Mouse (Mus musculus) heart, postnatal 4 days (tissue): ENCODE data around the gene Slc9a6. TPM values are rescaled to one million over a fixed set of nuclear protein-coding genes. Genes with fewer than 3 reads are reported as not detected.

Experiments used
- DNase-seq: peaks from one replicate; pipeline ENCODE4 v3.0.0; 2021
- total RNA-seq, 2 experiments: library from RNA; stranded (reverse); gene quantifications; 2 replicates each; pipeline ENCODE4 v1.2.3; 2021

The Slc9a6 gene
- total RNA-seq: 10 to 100 TPM; 16.4 to 18.2 TPM

DNA sequence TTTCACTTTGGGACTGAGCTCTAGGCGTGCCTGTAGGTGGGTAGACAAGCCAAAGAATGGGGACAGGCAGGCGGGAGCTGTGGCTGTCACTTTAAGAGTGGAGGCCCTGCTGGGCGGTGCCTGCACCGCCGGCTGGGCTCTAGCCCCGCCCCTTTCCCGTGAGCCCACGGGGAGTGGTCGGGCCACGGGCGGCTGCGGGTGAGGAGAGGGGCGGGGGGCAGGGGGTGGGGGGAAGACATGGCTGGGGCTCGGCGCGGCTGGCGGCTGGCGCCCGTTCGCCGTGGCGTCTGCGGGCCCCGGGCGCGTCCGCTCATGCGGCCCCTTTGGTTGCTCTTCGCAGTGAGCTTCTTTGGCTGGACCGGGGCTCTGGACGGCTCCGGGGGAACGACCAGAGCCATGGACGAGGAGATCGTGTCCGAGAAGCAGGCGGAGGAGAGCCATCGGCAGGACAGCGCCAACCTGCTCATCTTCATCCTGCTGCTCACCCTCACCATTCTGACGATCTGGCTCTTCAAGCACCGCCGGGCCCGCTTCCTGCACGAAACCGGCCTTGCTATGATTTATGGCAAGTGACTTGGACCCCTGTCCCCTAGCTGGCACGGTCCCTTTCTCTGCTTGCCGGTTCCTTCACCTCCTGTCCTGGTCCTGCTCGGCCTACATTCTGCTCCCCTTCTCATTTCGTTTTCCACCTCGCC lies at the start of gene Slc9a6:
TSS of gene Slc9a6 (plus strand) at position 135 of the 695 bp plus-strand sequence.
- DNase-seq: peak; percentile 80

DNA sequence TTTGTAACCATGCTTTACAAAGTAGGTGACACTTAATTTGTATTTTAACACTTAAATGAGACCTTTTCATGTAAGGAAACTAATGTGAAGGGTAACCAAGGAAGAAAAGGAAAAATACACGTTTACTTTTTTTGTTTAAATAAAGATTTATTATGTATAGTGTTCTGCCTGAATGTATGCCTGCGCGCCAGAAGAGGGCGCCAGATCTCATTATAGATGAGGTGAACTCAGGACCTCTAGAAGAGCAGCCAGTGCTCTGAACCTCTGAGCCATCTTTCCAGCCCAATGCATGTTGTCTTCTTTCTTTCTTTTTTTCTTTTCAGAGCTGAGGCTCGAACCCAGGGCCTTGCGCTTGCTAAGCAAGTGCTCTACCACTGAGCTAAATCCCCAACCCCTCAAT lies 37.1 kb upstream of the Slc9a6 start:
- DNase-seq: peak; percentile 11

DNA sequence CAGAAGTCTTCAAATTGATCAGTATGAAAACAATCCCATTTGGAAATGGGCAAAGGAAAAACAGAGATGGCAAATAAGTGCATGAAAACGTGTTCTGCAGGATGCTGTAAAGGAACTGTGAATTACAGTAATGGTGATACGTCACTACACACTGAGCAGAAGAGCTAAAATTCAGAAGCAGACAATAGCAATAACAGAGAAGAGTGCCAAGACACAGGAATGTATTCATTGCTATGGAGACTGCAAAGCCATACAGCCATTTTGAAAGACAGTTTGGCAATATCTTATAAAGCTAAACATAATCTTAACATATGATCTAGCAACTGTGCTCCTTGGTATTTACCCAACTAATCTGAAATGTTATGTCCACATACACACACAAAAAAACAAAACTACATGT lies 31.4 kb upstream of the Slc9a6 start:
- no peak for DNase-seq

DNA sequence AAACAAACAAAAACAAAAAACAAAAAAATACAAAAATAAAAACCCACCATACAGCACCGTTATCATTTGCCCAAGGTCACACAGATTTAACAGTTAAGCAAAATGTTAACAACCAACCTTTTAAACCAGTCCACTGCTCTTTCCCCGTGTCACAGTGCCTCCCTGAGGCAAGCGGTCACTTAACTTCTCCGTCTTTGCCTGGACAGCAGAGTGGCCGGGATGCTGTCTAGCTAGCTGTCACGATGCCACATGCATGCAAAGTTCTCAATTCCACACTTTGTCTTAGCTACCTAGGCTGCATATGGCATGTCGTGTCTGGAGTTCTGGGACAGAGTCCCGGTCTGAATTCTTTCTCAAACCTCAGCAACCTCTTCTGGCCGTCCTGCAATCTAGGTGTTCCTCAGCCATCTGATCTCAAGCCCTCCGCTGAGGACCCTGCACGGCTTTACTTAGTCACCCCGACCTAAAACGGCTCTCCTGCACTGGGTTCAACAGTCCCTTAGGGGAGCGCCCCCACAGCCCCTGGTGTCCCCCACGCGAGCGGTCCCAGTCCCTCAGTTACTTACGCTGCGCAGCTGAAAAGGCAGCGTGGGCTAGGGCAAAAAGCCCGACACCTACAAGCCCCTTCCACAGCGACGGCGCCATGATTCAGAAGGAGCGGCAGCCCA lies 12.2 kb upstream of the Slc9a6 start:
- peak; percentile 22 for DNase-seq

DNA sequence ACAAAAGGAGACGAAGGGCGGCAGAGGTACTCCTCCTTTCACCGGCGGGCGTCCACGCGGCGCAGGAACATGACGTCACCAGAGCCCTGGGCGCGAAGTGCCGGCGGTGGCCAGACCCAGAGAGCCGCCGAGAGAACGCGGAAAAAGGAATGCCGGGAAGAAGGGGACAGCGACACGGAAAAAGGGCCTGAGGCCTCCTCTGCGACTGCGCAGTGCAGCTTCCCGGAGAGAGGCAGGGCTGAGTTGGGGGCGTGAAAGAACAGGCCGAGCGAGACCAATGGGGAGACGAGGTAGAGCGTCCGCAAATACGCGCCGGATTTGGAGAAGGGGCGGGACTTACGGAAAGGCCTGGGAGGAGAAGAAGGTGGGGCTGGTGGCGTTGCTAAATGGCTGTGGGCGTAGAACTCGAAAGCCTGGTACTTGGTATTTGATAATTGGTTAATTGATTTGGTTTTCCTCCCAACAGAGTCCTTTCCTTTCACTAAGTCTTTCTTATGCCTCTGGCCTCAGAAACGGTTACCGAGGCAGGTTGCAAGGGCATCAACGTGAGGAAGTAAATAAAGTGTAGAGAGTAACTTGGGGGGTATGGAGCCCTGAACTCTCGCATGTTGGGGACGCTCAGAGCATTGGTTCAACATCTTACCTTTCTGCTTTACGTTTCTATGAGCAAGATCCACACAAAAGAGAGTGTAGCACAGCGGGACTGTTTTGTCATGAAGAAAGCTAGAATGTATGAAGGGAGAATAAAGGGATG lies 11.5 kb upstream of the Slc9a6 start, which contains the start of gene Mmgt1:
TSS of gene Mmgt1 (minus strand) at position 183 of the 754 bp plus-strand sequence.
- peak; percentile 92 for DNase-seq

DNA sequence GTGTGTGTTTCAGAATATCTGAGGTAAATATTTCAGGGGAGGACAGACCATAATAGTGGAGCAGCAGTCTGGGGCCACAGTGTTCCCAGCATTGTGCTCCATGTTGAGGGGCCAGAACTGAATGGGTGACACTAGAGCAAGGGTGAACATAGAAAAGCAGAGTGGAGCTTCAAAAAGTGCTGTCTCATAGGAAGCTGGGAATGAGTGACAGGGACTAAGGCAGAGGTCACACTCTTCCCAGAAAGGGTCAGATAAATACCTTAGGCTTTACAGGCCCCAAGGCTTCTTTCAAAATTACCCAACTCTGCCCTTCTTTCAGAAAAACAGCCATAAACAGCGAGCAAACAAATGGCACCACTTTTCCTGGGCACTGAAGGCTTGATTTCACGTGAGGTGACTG lies 3.0 kb upstream of the Slc9a6 start:
- no peak for DNase-seq

DNA sequence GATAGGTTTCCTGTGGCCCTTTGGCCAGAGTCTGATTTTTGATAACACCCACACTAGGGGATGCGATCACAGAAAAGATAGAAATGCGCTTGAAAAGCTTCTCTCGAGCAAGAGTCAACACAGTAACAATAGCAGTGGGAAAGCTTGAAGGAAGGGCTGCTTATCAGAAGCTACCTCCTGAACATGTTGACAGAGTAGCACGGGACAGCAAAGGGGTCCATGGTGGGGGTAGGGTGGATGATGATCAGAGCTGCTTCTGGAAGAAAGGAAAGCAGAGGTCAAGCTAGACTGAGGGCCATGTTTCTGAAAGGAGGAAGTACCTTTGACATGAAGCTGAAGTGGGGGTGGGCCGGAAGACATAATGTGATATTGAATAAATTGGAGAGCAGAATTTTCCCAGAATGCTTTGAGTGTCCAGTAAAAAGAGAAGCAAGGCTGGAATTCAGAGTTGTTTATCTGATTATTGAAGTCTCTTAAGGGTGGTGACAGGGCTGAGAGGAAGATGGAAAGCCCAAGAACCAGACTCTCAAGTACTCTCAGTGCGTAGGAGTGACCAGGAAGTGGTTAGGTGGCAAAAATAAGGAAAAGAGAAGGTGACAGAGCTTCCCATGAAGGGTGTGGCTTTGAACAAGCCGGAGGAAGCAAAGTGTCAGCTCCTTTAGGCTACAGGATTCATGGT lies 2.4 kb upstream of the Slc9a6 start:
- no peak for DNase-seq

DNA sequence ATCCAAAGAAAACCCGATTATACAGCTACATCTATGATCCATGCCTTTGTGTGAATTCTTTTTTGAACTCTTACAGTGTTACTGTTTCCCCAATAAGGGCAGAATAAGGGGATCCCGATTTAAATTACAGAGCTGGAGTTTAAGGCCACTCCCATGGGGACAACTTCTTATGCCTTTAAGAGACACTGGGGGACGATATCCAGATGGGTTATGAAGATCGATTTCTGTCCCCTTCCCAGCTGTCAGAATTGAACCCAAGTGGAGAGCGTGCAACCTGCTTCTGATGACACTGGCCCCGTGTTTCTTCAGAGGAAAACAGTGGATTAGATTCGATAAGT lies 303 bp upstream of the Slc9a6 start:
- no peak for DNase-seq

DNA sequence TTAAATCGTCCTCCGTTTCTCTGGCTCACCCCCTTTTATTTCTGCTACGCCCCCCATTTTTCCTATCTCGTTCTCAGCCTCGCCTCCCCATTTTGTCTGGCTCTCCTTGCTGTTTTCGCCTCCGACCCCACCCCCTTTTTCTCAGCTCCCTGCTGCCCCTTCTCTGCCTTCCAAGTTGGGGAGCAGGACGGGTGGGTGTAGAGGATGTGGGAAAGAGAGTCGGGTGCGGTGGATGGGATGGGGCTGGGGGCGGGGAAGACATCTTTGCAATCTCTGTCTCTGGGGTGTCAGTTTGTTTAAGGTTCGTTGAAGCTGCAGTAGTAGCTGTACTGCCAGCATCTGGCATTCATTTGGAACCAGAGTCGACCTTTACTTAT lies 749 bp downstream of the Slc9a6 start:
- no peak for DNase-seq

DNA sequence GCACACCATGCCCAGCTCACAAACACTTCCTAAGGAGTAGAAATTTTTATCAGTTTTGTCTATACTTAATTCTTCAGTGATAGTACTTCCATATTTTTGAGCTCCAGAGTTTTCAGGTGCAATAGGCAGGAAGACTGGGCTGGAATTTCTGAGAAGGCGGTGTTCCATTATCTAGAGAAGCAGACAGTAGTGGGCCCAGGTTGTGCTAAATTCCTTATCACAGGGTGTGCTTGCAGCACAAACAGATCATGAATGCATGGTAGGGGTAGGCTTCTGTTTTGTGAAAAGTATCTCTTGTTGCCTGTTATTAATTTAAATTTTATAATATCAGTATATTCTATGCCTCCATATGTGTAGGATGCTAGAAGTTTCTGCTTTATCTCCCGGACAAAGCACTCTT lies 5.7 kb downstream of the Slc9a6 start:
- DNase-seq: no peak

DNA sequence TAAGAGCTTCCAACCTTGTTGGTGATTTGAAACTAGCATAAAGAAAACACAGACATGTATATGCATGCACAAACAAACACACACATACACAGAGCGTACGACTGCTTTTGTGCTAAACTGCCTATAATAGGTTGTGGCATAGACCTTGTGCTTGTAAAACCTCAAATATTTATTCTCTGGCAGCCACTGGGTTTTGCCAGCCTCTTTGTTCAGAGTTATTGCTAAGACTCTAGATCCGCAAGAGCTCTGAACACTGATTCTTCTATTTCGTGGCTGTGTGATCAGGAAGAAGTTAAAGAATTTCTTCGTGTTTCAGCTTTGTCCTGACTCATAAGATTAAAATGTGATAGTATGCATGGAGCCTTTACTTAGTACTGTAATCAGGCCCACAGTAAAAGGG lies 26.6 kb downstream of the Slc9a6 start:
- DNase-seq: no peak

DNA sequence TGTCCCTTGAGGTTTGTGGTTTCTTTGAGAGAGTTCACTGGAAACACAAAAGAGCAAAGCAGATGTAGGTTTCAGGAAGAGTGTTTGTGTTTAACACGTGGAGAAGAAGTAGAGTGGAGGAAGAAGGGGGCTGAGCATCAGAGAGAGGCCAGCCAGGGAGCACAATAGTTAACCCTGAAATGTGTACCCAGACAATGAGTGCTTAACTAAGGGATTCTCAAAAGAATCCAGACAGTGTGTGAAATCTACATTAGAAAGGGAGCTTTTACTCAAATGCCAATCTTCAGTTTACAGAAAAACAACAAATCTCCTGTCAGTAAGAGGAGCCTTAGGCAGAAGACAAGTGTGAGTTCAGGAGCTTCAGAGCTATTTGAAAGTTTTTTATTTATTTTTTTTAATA lies 30.5 kb downstream of the Slc9a6 start:
- no peak for DNase-seq

DNA sequence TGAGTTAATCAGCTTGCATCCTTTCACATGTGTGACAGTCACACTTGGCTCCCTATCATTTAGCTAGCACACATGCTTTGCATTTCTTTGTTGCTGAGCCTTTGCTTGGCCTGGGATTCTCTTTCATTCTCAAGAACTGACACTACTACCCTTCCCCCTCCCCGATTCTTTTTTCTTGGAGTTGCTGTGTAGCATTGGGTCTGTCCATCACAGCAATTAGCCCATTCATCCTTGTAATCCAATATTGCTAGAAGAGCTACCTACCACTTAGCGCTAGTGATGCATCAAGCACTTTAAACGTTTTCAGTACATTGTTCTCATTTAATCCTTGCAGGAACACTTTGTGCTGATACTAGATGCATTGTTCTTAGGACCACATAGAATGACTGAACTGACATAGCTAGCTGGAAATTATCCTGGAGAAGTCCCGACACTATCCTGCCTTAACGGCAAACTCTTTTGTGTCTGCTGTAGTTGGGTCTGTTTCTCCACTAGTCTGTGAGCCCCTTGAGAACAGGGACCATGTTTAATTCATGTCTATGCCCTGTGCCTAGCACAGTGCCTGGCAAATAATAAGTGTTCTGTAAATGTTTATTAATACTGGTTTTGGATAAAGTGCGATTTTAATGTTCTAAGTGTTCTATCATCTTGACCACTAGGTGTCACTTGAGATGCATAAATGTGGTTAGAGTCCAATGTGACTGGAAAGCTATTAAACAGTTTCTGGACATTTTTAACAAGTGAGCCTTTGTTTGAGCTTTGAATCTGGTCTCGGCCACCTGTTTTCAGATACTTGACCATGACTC lies 40.2 kb downstream of the Slc9a6 start:
- DNase-seq: no peak

DNA sequence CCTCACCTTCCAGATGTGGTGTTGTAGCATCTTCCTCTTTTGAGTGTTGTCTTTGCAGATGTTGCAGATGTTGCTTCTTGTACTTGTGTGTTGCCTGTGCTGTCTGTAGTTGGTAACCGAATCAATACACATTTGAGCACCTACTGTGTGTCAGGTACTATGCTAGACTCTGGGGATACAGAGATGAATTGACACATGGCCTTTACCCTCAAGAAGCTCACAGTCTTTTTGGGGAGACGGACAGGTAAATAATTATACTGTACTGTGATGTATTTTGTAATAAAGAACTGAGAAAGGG lies 40.7 kb downstream of the Slc9a6 start:
- no peak for DNase-seq

DNA sequence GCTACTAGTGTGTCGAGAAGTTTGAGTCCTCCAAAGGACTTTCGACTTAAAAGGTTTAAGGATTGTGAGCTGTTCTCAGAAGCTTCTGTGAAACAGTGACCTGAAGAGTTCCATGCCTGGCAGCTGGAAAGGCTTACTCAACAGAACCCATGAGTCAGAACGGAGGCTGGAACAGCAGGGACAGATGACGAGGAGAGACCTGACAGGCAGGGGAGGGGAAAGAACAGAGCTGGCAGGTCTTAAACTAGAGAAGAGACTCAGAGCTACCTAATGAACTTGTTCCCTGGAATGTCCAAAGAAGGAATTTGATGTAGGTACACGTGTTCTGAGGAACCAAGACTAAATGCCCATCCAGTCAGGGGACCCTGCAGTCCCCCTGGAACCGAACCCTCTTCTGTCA lies 41.3 kb downstream of the Slc9a6 start:
- DNase-seq: peak; percentile 36

DNA sequence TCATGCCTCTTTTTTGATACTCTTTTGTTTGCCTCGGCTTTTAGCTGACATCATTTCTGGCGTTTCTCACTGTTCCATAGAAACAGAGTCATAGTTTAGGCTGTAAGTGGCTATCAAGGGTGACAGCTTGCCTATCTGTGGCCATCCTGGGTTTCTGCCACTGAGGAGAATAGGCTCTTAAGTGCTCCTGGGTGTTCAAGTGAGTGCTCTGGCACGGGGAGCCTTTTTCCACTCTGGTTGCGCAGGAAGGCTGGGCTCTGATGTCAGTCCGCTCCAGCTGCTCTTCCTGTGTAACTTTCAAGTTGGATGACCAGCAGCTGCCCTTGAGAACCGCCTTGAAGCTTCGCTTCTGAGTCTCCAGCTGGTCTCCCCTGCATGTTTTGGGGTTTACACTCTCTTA lies 42.2 kb downstream of the Slc9a6 start:
- peak; percentile 75 for DNase-seq

DNA sequence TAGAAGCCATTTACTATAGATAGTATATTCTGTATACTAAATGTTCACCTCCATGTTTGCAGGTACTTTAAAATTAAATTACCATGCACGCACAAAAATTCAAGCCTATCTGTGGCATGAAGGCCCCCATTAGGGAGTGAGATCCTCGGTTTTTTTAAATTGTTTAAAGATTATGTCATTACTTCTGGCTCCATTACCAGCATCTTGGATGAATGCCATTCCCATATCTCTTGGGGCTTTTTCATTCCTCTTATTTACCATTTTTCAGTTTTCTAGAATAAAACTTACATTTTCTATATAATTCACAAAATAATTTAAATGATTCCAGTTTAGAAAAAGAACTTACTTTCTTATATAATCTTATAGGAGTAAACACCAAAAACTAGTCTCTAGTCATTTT lies 46.1 kb downstream of the Slc9a6 start:
- DNase-seq: no peak

DNA sequence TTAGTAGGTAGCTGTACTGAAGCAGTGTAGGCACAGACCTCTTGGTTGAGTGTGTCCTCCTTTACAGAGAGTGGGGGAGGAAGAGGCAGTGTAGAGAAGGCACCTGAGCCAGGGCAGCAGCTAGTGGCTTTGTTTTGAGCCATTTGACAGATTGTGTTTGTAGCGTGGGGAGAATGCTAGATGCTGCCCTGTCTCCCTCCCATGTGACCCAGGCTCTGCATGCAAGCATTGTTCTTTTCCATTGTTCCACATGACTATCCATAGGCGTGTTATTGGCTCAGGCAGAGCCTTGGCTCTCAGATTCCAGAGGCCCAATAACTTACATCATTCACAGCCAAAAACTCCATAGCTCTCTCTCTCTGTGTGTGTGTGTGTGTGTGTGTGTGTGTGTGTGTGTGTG lies 49.7 kb downstream of the Slc9a6 start:
- no peak for DNase-seq

DNA sequence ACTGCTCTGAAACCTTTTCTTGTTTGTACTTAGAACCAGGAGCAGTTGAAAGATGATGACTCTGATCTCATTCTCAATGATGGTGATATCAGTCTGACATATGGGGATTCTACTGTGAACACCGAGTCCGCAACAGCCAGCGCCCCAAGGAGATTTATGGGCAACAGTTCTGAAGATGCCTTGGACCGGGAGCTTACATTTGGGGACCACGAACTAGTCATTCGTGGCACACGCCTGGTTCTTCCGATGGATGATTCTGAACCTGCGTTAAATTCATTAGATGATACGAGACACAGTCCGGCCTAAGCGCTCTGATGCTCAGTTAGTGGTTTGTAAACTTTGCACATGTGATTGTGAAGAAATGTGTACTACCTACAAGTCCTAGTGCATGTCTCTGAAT lies 51.6 kb downstream of the Slc9a6 start:
- DNase-seq: no peak

DNA sequence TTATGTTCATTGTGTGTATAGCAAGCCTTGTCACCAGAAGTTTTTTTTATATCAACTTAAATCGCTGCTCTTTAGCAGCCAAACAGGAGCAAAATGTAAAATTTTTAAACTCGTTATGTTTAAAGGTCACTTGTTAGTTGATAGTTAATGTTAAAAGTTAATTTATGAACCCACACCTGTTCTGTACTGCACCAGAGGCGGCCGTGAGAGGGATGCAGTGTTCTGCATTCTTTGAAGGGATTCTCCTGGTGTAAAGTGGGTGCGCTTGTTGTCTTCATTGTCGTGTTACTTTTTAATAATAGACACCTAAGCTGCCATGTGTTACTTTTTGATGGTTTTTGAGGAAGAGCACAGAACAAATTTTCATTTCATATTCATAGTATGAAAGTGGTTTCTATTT lies 52.8 kb downstream of the Slc9a6 start:
- DNase-seq: no peak

DNA sequence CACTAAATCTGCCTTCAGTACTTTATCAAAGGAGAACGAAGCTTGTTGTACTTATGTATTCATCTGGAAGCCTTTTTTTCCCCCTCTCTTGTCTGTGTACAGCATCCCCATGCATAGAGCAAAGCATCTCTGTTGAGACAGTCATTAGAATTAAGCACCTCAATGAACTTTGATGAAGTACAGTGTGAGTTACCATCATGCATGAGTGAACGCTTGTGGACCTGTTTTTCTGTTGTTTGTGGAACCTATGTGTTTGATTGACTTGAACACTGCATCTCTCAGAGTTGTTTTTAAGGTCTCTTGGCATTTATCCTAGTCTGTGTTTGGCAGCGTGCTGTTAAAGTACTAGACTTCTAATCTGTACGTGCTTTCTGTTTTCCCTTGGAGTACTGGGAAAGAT lies 53.8 kb downstream of the Slc9a6 start:
- DNase-seq: no peak

DNA sequence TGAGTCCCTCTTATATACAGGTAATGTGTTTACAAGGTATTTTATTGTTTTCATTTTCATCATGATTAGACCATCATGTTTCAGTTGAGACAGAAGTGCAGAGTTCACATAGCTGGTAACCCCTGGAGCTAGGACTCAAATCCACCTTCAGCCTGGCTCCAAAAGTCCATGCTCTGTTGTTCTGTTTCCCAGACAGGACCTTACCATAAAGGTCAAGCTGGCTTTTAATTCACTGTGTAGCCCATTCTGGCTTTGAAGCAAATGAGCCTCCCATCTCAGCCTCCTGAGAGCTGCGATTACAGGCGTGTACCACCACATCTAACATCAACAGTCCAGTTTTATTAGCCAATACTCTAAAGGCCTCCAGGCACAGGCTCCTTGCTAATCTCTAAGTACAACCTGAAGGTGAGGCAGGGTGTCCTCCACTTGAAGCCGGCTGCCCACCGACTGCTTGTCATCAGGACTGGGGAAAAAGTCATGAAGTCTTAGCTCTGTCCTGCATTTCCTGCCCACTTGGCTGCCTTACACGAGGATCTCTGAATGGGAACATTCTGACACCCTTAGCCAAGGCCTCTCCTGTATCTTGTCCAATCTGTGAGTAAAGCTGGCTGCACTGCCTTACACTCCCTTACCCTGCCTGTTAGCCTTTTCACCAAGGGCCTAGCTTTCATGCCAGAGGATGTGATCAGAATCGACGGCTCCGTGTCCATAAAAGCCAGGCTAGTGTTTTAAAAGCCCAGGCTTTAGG lies 55.8 kb downstream of the Slc9a6 start:
- DNase-seq: no peak
